Mouse (Mus musculus) heart, embryonic 11.5 days (tissue): Measurements from ENCODE around the gene Specc1l. TPM values are rescaled to one million over a fixed set of nuclear protein-coding genes. Genes with fewer than 3 reads are reported as not detected.

ENCODE experiments used
- ATAC-seq: fragments of 200-750 bp; cut with Nextera tagmentation; replicated peaks from 2 replicates; pipeline ENCODE4 v1.8.0; 2017; ENCODE audit warnings: moderate library complexity; ENCODE audit not compliant: insufficient number of reproducible peaks, low FRiP score, low TSS enrichment
- H3K27ac ChIP-seq: fragments of 300-500 bp; sonication (generic); 2 replicates; pipeline ENCODE4 v1.5.1; 2014; ENCODE audit warnings: mild to moderate bottlenecking, low read depth, low read length
- H3K27me3 ChIP-seq: fragments of 300-500 bp; sonication (generic); 2 replicates; pipeline ENCODE4 v1.6.1; 2014; ENCODE audit warnings: mild to moderate bottlenecking, low read length, mixed read lengths; ENCODE audit not compliant: control insufficient read depth, insufficient read depth
- H3K36me3 ChIP-seq: fragments of 300-500 bp; sonication (generic); 2 replicates; pipeline ENCODE4 v1.6.1; 2014; ENCODE audit warnings: mild to moderate bottlenecking, low read length, moderate library complexity, mixed read lengths; ENCODE audit not compliant: control insufficient read depth, insufficient read depth
- H3K4me1 ChIP-seq: fragments of 300-500 bp; sonication (generic); 2 replicates; pipeline ENCODE4 v1.6.1; 2014; ENCODE audit warnings: low read length; ENCODE audit not compliant: control insufficient read depth, insufficient read depth
- H3K4me2 ChIP-seq: fragments of 300-500 bp; sonication (generic); 2 replicates; pipeline ENCODE4 v1.6.1; 2014; ENCODE audit warnings: mild to moderate bottlenecking, moderate library complexity
- H3K4me3 ChIP-seq: fragments of 300-500 bp; sonication (generic); 2 replicates; pipeline ENCODE4 v1.5.1; 2014; ENCODE audit warnings: low read depth, low read length
- H3K9ac ChIP-seq: fragments of 300-500 bp; sonication (generic); 2 replicates; pipeline ENCODE4 v1.6.1; 2014; ENCODE audit warnings: mild to moderate bottlenecking, low read depth, low read length, moderate library complexity
- H3K9me3 ChIP-seq: fragments of 300-500 bp; sonication (generic); replicated peaks from 2 replicates; pipeline ENCODE4 v1.6.1; 2016; ENCODE audit warnings: low read length; ENCODE audit not compliant: control insufficient read depth
- WGBS: fragments of 180-500 bp; shearing (Covaris S2); extraction: QIAGEN DNeasy Blood & Tissue Kit; methylation state at CpG from one replicate; pipeline ENCODE4 v1.1.7; 2014; ENCODE audit not compliant: insufficient replicate concordance; 5-methylcytosine and 5-hydroxymethylcytosine counted together
- polyA plus RNA-seq: library from polyadenylated mRNA; unstranded; fragments of >200 nt; fragmentation: Nextera tagmentation; extraction: Ambion mirVana; gene quantifications from 2 replicates; pipeline ENCODE4 v1.2.1, GENCODE M21; 2014

Gene Specc1l
- polyA plus RNA-seq, 1 experiment from 2014 or later = 15.7 TPM

DNA sequence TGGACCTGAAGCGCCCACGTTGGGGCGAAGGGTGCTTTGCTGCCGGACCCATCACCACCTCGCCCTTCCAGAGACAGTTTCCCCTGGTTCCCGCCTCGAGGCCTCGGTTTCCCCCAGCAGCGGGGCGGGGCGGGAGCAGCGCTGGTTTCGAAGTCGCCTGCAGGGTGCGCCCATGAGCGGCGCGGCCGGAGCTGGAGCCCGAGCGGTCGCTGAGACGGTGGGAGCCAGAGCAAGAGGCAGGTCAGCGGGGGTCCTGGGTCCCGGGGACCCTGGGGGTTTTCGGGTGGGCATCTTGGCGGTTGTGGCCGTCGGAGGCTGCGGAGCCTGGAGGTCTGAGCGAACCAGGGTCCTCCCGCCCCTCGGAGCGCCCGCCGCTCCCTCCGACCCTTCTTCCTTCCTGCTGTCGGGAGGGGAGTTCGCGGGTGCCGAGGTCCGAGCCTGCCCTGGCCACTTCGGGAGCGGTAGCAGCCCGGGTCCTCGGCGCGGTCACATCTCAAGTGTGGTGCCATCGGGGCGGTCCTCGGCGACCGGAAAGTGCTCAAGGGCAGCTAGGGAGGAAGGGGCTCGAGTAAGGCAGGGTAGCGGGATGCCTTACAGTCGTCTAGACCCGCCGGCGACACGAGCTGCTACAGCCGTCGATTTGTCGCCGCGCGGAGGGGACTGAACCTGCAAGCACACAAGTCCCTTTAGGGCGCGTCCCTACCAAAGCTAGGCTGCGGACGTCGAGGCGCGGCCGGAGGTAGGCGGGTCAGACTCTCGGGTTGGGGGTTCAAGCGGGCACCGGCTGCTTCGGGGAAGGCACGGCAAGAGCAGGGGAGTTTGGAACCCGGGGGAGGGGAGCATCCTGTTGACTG is 105.3 kb downstream of the Specc1l start:
- ATAC-seq = peak; percentile 23
- WGBS = under 1% methylated on average over 79 of the region's 81 CpGs
- H3K4me1 ChIP-seq = peaks cover 28% of the 10 kb centered on the region
- H3K4me2 ChIP-seq = peak overlapping the region; percentile 86
- no peaks in the 10 kb centered on the region for H3K9me3 ChIP-seq
- no peak overlapping the region for H3K27ac ChIP-seq
- peaks cover 16% of the 10 kb centered on the region for H3K27me3 ChIP-seq
- peak overlapping the region; percentile 75 for H3K9ac ChIP-seq
- peak overlapping the region; percentile 48 for H3K4me3 ChIP-seq
- peaks cover 4% of the 10 kb centered on the region; the same call in 1 of the 2 replicates for H3K36me3 ChIP-seq

DNA sequence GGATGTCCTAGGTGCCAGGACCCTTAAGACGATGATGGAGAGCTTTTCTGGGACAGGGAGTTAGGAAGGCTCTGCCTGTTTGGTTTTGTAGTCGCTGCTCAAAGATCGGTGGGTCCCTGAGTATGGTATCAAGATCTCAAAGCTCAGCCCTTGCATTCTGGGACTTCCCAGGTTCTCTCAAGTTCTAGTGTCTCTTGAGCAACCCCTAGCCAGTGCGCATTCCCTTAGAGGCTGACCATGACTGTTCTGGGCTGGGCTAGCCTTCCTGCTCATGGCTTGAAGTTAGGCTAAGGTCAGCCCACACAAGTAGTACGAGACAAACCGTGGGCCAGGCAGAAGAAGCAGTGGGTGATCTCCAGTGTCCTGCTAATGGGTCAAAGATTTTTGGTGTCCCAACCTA is 106.3 kb downstream of the Specc1l start:
- Histone ChIP-seq H3K4me1 (peaks cover 19% of the 10 kb centered on the region), H3K27ac (no peak overlapping the region), H3K4me2 (peak overlapping the region; percentile 86), H3K9ac (no peak overlapping the region), H3K9me3 (no peaks in the 10 kb centered on the region), H3K36me3 (no peaks in the 10 kb centered on the region), H3K4me3 (peak overlapping the region; percentile 48; the same call in 1 of the 2 replicates), H3K27me3 (peaks cover 16% of the 10 kb centered on the region)
- no peak for ATAC-seq
- WGBS = 72% methylated on average over 6 of the region's 6 CpGs

- no peak overlapping the region for H3K4me2 ChIP-seq
- H3K4me3 ChIP-seq = no peak overlapping the region
- H3K9ac ChIP-seq = no peak overlapping the region
- H3K27ac ChIP-seq = no peak overlapping the region
- H3K36me3 ChIP-seq = no peaks in the 10 kb centered on the region
- WGBS = 45% methylated on average over 4 of the region's 4 CpGs
- H3K9me3 ChIP-seq = no peaks in the 10 kb centered on the region
- H3K27me3 ChIP-seq = peaks cover 16% of the 10 kb centered on the region
- H3K4me1 ChIP-seq = no peaks in the 10 kb centered on the region; the same call in 1 of the 2 replicates
- no peak for ATAC-seq
These were observed 108.4 kb downstream of the Specc1l start for GRCm38 (mm10) chr10:75320321-75320720.

DNA sequence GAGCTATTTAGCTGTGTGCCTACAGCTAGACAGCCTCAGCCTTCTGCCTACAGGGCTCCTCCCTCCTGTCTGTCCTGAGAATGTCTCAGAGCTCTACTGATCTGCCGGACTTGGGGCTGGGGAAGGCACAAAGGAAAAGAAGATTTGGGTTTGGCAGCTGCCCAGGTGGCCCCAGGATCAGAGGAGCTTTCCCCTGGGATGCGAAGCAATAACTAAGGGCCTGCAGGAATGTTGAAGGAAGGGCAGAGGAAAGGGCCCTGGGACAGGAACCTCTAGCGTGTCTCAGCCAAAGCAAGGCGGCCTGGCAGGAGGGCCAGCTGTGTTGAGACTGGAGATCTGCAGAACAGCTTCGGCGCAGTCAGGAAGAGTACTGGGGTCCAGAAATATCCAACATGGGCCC is 111.1 kb downstream of the Specc1l start:
- Histone ChIP-seq H3K9ac (no peak overlapping the region), H3K9me3 (no peaks in the 10 kb centered on the region), H3K27me3 (peaks cover 10% of the 10 kb centered on the region), H3K4me2 (no peak overlapping the region), H3K36me3 (no peaks in the 10 kb centered on the region), H3K4me3 (no peak overlapping the region), H3K4me1 (peaks cover 3% of the 10 kb centered on the region; the same call in 1 of the 2 replicates), H3K27ac (no peak overlapping the region)
- no peak for ATAC-seq
- 61% methylated on average over 6 of the region's 6 CpGs for WGBS

DNA sequence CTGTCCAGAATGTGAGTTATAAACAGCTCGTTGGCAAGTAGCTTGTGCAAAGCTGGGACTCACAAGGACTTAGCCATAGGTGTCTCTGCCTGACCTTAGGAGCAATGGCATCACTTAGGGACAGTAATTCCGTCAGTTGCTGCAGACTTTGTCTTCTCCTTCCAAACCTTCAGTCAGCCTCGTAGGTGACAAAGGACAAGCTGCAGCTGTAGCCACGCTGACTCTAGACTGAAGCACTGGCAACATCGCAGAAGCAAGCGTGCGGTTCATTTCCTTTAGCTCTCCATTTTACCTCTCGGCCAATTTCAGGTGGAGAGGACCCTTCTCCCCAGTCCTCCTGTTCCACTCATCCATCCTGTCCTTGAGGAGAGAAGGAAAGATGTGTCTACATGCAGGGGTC is 112.1 kb downstream of the Specc1l start:
- ATAC-seq = no peak
- Histone ChIP-seq H3K4me1 (peaks cover 3% of the 10 kb centered on the region; the same call in 1 of the 2 replicates), H3K36me3 (no peaks in the 10 kb centered on the region), H3K4me3 (no peak overlapping the region), H3K4me2 (no peak overlapping the region), H3K27ac (no peak overlapping the region), H3K9ac (no peak overlapping the region), H3K27me3 (0 out of 2 replicates have a peak, but pooled peaks cover 3% of the 10 kb centered on the region), H3K9me3 (no peaks in the 10 kb centered on the region)
- 77% methylated on average over 8 of the region's 8 CpGs for whole genome bisulfite sequencing

GRCm38 (mm10) chr10:75324391-75324790 is 112.5 kb downstream of the Specc1l start:
- H3K4me2 ChIP-seq = no peak overlapping the region
- H3K9ac ChIP-seq = no peak overlapping the region
- H3K27ac ChIP-seq = no peak overlapping the region
- H3K36me3 ChIP-seq = no peaks in the 10 kb centered on the region
- H3K9me3 ChIP-seq = no peaks in the 10 kb centered on the region
- WGBS = 67% methylated on average over 10 of the region's 10 CpGs
- H3K4me1 ChIP-seq = peaks cover 3% of the 10 kb centered on the region; the same call in 1 of the 2 replicates
- H3K27me3 ChIP-seq = 0 out of 2 replicates have a peak, but pooled peaks cover 3% of the 10 kb centered on the region
- H3K4me3 ChIP-seq = no peak overlapping the region
- ATAC-seq = no peak

DNA sequence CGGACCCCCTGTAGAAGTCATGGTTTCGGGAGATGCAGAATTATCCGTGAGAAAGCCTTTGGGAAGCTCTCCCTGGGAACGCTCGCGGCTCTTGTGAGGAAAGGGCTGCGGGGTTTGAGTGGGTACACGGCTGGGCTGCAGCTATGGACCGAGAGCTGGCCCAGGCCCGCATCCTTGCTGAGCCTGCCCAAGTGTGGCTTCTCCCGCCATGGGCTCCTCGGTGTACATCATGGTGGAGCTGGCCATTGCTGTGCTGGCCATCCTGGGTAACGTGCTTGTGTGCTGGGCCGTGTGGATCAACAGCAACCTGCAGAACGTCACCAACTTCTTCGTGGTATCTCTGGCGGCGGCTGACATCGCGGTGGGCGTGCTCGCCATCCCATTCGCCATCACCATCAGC is 113.9 kb downstream of the Specc1l start:
- Histone ChIP-seq H3K27ac (no peak overlapping the region), H3K9me3 (no peaks in the 10 kb centered on the region), H3K4me2 (no peak overlapping the region), H3K4me3 (no peak overlapping the region), H3K4me1 (peaks cover 3% of the 10 kb centered on the region; the same call in 1 of the 2 replicates), H3K9ac (no peak overlapping the region), H3K27me3 (no peaks in the 10 kb centered on the region), H3K36me3 (no peaks in the 10 kb centered on the region)
- ATAC-seq = no peak
- 88% methylated on average over 23 of the region's 23 CpGs for WGBS

GRCm38 (mm10) chr10:75326553-75326952 is 114.7 kb downstream of the Specc1l start:
- H3K27me3 ChIP-seq = no peaks in the 10 kb centered on the region
- H3K9ac ChIP-seq = no peak overlapping the region
- no peak overlapping the region for H3K4me2 ChIP-seq
- H3K27ac ChIP-seq = no peak overlapping the region
- 63% methylated on average over 3 of the region's 3 CpGs for WGBS
- ATAC-seq = 0 out of 2 replicates have a peak, but pooled peaks have one; percentile 45
- H3K4me1 ChIP-seq = peaks cover 3% of the 10 kb centered on the region; the same call in 1 of the 2 replicates
- H3K4me3 ChIP-seq = no peak overlapping the region
- H3K36me3 ChIP-seq = no peaks in the 10 kb centered on the region
- no peaks in the 10 kb centered on the region for H3K9me3 ChIP-seq
